Mouse (Mus musculus): ENCODE results near the gene Eml2.

DNA sequence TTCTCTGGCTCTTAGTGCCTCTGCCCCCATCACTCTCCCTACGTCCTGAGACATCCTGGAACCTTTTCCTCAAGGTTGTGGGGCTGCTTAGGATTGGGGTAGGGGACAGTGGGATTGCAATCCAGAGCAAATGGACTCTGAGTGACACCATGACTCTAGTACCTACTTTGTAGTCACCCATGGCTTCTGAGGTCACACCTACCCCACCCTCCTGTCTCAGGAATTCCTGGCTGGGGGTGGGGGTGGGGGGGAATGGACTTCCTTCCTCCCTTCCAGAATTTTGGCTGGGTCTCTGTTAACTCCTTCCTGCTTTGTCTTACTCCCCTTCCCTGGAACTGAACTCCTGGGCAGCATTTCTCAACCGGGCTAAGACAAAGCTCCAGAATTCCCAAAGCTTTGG, 37.2 kb downstream of the Eml2 start:
- TF ChIP-seq CTCF (IDR thresholded peaks at IDR 0.05; ENCODE audit: control insufficient read depth, insufficient read depth, insufficient replicate concordance, low read depth, low read length) (no peak), POLR2A (IDR thresholded peaks at IDR 0.05; ENCODE audit: control insufficient read depth, low read depth, low read length) (no peak)

All from testis, adult 2 months (tissue).